Mouse (Mus musculus): ENCODE measurements around the gene Stat3. TPM values are rescaled to one million over a fixed set of nuclear protein-coding genes. Genes with fewer than 3 reads are reported as not detected.

Gene Stat3
- 44.5 and 46.5 TPM in 2 replicates for polyA plus RNA-seq (2015; fragmentation: Nextera tagmentation; extraction: Ambion mirVana)

DNA sequence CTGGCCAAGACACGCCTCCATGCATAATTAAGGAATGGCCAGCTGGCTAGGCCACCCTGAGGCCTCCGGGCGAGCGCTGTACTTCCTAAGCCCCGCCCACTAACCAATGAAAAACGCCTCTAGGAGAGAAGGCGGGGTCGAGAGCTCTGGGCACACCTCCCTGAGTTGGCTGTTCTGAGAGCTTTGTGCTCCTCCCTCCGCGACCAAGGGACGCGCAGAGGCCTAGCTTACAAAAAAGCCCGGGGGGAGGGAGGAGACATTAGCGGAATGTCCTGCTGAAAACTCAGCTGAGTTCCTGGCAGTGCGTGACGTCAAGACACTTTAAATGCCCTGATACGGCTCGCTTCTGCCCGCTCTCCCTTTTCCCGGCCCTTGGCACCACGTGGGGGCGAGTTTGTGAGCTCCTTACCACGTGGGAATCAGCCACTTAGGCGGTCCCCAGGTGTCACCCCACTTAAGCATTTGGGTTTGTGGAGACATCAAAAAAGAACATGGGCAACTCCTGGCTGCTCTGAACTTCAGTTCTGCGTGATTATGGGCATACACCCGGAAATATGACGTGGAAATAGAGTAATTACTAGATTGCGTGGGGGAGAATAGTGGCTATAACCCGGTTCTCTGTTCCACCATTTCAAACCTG is at the start of gene Stat3:
Gene Stat3, minus strand, starts transcription at position 29 of the 640 bp plus-strand sequence.
- Histone ChIP-seq H3K4me2 (peak within 1 kb of the TSS; percentile 86), H3K36me3 (no peaks in the 10 kb centered on the region), H3K27me3 (replicated peaks) (no peaks in the 10 kb centered on the region), H3K27ac (peak within 1 kb of the TSS; percentile 89), H3K9me3 (no peaks in the 10 kb centered on the region), H3K9ac (peak within 1 kb of the TSS; percentile 89), H3K4me1 (peaks cover 8% of the 10 kb centered on the region; the same call in 1 of the 2 replicates), H3K4me3 (replicated peaks) (peak within 1 kb of the TSS; percentile 97)
- peak; percentile 99 for ATAC-seq (ENCODE audit: insufficient read depth, low FRiP score, low read depth)
- WGBS: under 1% methylated on average over 29 of the region's 29 CpGs

DNA sequence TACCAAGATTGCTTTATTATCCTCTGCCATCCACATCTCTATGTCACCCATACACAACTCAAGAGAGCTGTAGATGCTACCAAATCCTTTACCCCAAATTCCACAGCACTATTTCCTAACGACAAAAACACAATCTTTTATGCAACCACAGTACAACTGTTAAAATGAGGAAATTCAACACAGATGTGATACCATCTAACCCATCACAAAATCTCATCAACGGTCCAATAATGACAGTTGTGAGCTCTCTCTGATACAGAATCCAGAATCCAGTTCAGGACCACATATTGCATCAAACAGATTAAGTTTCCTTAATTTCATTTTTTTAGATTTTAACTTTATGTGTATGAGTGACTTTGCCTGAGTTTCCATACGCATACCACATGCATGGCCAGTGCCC is 49.3 kb upstream of the Stat3 start:
- Histone ChIP-seq H3K9me3 (no peaks in the 10 kb centered on the region), H3K4me1 (no peaks in the 10 kb centered on the region), H3K9ac (no peak overlapping the region), H3K27ac (no peak overlapping the region), H3K27me3 (replicated peaks) (no peaks in the 10 kb centered on the region), H3K4me3 (replicated peaks) (no peak overlapping the region), H3K4me2 (no peak overlapping the region), H3K36me3 (no peaks in the 10 kb centered on the region)
- ATAC-seq (ENCODE audit: insufficient read depth, low FRiP score, low read depth): no peak
- 85% methylated on average over 3 of the region's 3 CpGs for WGBS

DNA sequence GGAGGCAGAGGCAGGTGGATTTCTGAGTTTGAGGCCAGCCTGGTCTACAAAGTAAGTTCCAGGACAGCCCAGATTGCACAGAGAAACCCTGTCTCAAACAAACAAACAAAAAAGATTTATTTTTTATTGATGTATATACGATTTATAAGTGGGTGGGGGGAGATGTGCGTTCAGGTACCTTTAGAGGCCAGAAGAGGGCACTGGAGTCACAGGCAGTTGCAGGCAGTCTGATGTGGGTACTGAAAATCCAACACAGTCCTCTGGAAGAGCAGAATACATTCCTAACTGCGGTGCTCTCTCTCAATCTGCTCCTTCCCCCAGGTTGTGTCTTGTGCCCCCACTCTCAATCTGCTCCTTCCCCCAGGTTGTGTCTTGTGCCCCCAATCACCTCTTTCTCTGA is 46.3 kb upstream of the Stat3 start:
- Histone ChIP-seq H3K27me3 (replicated peaks) (no peaks in the 10 kb centered on the region), H3K36me3 (no peaks in the 10 kb centered on the region), H3K4me3 (replicated peaks) (no peak overlapping the region), H3K4me2 (no peak overlapping the region), H3K9ac (no peak overlapping the region), H3K9me3 (no peaks in the 10 kb centered on the region), H3K27ac (no peak overlapping the region), H3K4me1 (no peaks in the 10 kb centered on the region)
- no peak for ATAC-seq (ENCODE audit: insufficient read depth, low FRiP score, low read depth)
- 57% methylated on average over 3 of the region's 3 CpGs for WGBS

DNA sequence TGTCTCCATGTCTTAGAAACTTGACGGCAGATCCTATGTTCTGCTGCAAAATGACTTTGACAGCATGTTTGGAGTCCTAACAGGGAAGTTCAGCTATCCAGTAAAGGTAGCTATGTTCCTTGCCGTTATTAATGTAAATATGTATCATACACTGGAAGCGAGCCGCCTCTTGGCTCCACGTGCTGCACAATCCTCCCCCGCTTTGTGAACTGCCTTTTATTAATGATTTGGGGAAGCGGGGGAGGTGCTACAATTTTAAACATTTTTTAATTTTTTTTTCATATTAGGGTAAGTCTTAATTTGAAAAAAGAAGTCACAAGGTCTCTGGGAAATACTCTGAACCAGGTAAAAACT is 44.4 kb upstream of the Stat3 start:
- ATAC-seq (ENCODE audit: insufficient read depth, low FRiP score, low read depth): no peak
- Histone ChIP-seq H3K9me3 (no peaks in the 10 kb centered on the region), H3K9ac (no peak overlapping the region), H3K4me3 (replicated peaks) (no peak overlapping the region), H3K4me2 (no peak overlapping the region), H3K27me3 (replicated peaks) (no peaks in the 10 kb centered on the region), H3K27ac (0 out of 2 replicates have a peak overlapping the region, but pooled peaks have one; percentile 6), H3K36me3 (no peaks in the 10 kb centered on the region), H3K4me1 (no peaks in the 10 kb centered on the region)
- 57% methylated on average over 7 of the region's 7 CpGs for WGBS

DNA sequence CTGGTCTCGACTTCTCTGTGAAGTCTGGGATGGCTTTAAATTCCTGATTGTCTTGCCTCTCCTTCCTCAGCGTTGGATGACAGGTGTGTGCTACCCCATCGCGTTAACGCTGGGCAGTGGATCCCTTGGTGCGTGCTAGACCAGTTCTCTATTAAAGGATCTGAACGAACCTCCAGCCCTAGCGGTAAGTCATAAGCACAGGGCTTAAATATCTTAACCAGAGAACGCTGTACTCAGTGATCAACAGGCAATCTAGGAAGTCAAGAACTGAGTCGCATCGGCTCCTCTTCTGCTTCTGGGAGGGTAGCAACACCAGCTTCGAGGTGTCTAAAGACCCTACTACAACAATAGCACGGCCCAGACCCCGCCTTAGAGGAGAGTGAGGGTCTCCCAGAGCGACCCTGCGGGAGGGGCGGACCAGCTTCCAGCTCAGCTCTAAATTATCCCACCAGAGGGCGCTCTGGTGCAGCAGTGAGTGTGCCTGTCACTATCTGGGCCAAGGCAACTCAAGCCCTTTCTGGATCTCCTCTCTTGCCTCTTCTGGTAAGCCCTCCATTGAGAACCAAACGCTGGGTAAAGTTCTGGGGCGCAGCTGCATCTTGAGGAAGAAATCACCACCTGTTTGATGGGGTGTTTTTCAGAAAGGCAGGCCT is 43.9 kb upstream of the Stat3 start:
- H3K27ac ChIP-seq: 0 out of 2 replicates have a peak overlapping the region, but pooled peaks have one; percentile 6
- ATAC-seq (ENCODE audit: insufficient read depth, low FRiP score, low read depth): peak; percentile 61
- peak overlapping the region; percentile 38 for H3K4me3 ChIP-seq (replicated peaks)
- peak overlapping the region; percentile 44; the same call in 1 of the 2 replicates for H3K9ac ChIP-seq
- no peaks in the 10 kb centered on the region for H3K36me3 ChIP-seq
- no peaks in the 10 kb centered on the region for H3K9me3 ChIP-seq
- H3K27me3 ChIP-seq (replicated peaks): no peaks in the 10 kb centered on the region
- H3K4me1 ChIP-seq: no peaks in the 10 kb centered on the region
- H3K4me2 ChIP-seq: peak overlapping the region; percentile 67
- WGBS: 3% methylated on average over 20 of the region's 20 CpGs

DNA sequence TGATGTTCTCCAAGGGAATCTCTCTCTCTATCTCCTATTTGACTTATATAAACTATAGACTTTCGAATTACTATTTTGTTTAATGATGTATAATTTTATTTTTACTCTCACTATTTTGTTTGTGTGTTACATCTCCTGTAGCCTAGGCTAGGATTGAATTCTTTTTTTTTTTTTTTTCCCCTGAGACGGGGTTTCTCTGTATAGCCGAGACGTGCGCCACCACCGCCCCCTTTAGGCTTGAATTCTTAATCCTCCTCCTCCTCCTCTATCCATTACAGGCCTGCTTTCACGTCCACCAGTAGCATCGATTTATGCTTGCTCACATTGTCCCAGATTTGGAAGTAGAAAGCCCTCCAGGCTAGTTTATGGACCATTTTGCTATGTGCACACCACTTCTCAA is 42.7 kb upstream of the Stat3 start:
- H3K9ac ChIP-seq: no peak overlapping the region
- H3K36me3 ChIP-seq: no peaks in the 10 kb centered on the region
- WGBS: 31% methylated on average over 8 of the region's 8 CpGs
- ATAC-seq (ENCODE audit: insufficient read depth, low FRiP score, low read depth): no peak
- H3K4me2 ChIP-seq: no peak overlapping the region
- no peaks in the 10 kb centered on the region for H3K9me3 ChIP-seq
- H3K4me3 ChIP-seq (replicated peaks): no peak overlapping the region
- H3K27ac ChIP-seq: no peak overlapping the region
- no peaks in the 10 kb centered on the region for H3K4me1 ChIP-seq
- no peaks in the 10 kb centered on the region for H3K27me3 ChIP-seq (replicated peaks)

DNA sequence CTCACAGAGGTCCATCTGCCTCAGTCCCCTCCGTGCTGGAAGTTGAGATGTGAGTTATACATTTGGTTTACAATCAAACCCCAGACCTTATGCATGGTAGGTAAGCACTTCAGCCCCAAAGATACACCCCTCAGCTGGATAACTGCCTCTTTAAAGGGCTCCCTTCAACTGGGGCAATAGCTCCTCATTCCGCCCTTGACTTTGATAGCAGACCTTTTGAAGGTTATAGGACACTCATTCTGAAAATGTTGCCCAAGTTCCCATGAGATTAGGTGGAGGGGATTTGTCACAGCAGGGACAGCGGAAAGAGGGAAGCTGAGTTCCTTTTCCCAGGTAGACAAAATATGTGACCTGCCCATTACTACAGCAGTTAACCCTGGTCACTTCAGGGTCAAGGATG is 41.9 kb upstream of the Stat3 start:
- 83% methylated on average over 3 of the region's 3 CpGs for WGBS
- Histone ChIP-seq H3K4me2 (no peak overlapping the region), H3K4me1 (no peaks in the 10 kb centered on the region), H3K9me3 (no peaks in the 10 kb centered on the region), H3K9ac (no peak overlapping the region), H3K27ac (no peak overlapping the region), H3K27me3 (replicated peaks) (no peaks in the 10 kb centered on the region), H3K36me3 (no peaks in the 10 kb centered on the region), H3K4me3 (replicated peaks) (no peak overlapping the region)
- ATAC-seq (ENCODE audit: insufficient read depth, low FRiP score, low read depth): no peak

DNA sequence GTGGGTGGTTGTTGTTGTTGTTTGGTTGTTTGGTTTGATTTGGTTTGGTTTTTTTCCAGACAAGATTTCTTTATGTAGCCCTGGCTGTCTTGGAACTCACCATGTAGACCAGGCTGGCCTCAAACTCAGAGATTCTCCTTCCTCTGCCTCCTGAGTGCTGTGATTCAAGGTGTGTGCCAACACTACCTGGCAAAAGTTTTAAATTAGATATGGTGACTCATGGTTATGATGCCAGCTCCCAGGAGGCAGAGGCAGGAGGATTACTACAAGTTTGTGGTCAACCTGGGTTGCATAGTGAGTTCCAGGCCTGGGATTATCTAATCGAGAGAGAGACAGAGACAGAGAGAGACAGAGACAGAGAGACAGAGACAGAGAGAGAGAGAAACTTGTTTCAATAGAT is 41.1 kb upstream of the Stat3 start:
- WGBS: 81% methylated on average over 1 of the region's 1 CpGs
- Histone ChIP-seq H3K27ac (peak overlapping the region; percentile 63), H3K27me3 (replicated peaks) (no peaks in the 10 kb centered on the region), H3K4me2 (no peak overlapping the region), H3K4me1 (peaks cover under 1% of the 10 kb centered on the region; the same call in 1 of the 2 replicates), H3K36me3 (no peaks in the 10 kb centered on the region), H3K4me3 (replicated peaks) (no peak overlapping the region), H3K9me3 (no peaks in the 10 kb centered on the region), H3K9ac (no peak overlapping the region)
- no peak for ATAC-seq (ENCODE audit: insufficient read depth, low FRiP score, low read depth)

DNA sequence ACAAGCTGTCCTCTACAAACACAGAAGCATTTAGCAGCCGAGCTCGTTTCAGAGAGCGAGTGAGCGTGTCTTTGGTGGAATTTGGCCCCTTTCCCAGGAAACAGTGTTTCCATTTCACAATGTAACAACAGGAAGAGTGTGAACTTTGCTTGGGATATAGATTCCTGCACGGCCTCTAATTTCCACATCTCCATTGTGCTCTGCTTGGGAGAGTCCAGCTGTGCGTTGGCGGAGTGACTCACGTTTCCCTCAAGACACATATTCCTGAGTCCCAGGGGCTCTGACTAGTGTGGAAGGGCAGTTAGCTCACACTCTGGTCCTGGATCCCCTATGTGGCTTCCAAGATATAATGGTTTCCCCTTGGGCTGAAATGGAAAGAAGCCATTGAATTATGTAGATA is 40.5 kb upstream of the Stat3 start:
- Histone ChIP-seq H3K4me2 (0 out of 2 replicates have a peak overlapping the region, but pooled peaks have one; percentile 5), H3K4me1 (peaks cover 6% of the 10 kb centered on the region; the same call in 1 of the 2 replicates), H3K9me3 (no peaks in the 10 kb centered on the region), H3K9ac (no peak overlapping the region), H3K4me3 (replicated peaks) (no peak overlapping the region), H3K36me3 (no peaks in the 10 kb centered on the region), H3K27me3 (replicated peaks) (no peaks in the 10 kb centered on the region), H3K27ac (peak overlapping the region; percentile 63)
- peak; percentile 44; the same call in 1 of the 2 replicates for ATAC-seq (ENCODE audit: insufficient read depth, low FRiP score, low read depth)
- WGBS: 37% methylated on average over 8 of the region's 8 CpGs

DNA sequence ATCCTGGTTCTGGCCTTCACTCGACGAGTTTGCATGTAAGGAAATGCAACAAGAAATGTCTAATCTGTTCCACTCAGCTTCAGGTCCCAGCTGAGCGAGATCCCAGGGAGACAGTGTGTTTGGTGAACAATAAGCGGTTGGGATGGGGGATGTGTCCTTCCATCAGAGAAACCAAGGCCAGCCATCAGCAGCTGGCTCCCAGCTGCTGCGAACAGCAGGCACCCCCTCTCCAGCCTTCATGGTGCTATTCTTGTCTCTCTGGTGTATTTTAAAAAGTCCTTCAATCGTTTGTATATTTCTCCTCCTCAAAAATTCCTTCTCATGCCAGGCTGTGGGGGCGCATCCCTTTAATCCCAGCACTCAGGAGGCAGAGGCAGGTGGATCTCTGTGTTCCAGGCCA is 35.9 kb upstream of the Stat3 start:
- Histone ChIP-seq H3K9me3 (no peaks in the 10 kb centered on the region), H3K27ac (peak overlapping the region; percentile 58), H3K9ac (no peak overlapping the region), H3K27me3 (replicated peaks) (no peaks in the 10 kb centered on the region), H3K36me3 (no peaks in the 10 kb centered on the region), H3K4me1 (peaks cover 14% of the 10 kb centered on the region; the same call in 1 of the 2 replicates), H3K4me2 (no peak overlapping the region), H3K4me3 (replicated peaks) (no peak overlapping the region)
- no peak for ATAC-seq (ENCODE audit: insufficient read depth, low FRiP score, low read depth)
- 47% methylated on average over 7 of the region's 7 CpGs for WGBS

DNA sequence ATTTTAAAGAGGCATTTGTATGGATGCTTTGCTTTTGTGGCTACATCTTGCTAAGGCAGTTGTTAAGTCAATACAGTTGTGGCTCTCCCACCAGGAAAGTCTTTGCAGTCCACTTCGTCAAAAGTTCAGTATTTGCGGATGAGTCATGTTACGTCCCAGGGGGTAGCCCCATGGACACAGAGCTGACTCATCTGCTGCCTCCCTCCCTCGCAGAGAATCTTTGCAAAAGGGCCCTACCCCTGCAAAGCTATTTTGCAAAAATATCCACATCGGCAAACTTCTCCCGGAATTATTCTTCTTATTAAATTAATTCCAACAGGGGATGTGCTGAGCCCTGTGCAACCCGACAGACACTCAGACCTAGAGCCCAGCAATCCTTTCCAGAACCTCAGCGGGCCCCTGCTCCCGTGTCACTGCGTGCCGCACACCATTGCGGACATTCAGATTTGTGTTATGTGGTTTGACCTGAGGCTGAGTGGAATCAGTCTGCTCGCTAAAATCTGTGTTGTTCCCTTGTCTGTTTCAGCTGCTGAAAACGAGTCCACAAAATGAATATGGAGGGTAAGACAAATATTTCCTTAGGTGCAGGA is 35.1 kb upstream of the Stat3 start:
- Histone ChIP-seq H3K27me3 (replicated peaks) (no peaks in the 10 kb centered on the region), H3K4me2 (no peak overlapping the region), H3K4me1 (peaks cover 14% of the 10 kb centered on the region; the same call in 1 of the 2 replicates), H3K36me3 (no peaks in the 10 kb centered on the region), H3K4me3 (replicated peaks) (no peak overlapping the region), H3K9ac (no peak overlapping the region), H3K27ac (peak overlapping the region; percentile 63), H3K9me3 (no peaks in the 10 kb centered on the region)
- 45% methylated on average over 14 of the region's 14 CpGs for WGBS
- no peak for ATAC-seq (ENCODE audit: insufficient read depth, low FRiP score, low read depth)

DNA sequence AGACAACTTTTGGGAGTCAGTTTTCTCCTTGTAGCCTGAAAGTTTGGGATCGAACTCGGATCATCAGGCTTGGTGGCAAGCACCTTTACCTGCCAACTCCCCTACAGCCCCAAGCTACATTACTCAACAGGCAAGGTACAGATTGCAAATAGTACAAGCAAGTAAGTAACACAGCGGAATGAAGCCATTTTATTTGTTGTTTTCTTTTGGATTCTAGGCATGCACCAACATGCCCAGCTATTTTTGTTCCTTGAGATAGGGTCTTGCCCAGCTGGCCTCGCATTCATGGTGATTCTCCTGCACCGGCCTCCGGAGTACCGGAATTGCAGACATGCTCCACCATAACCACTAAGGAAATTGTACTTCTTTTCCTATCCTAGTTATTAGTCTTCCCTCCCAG is 33.9 kb upstream of the Stat3 start:
- no peak overlapping the region for H3K27ac ChIP-seq
- no peak overlapping the region for H3K9ac ChIP-seq
- no peak overlapping the region for H3K4me3 ChIP-seq (replicated peaks)
- ATAC-seq (ENCODE audit: insufficient read depth, low FRiP score, low read depth): no peak
- H3K4me1 ChIP-seq: peaks cover 19% of the 10 kb centered on the region; the same call in 1 of the 2 replicates
- WGBS: 88% methylated on average over 7 of the region's 7 CpGs
- no peaks in the 10 kb centered on the region for H3K9me3 ChIP-seq
- no peaks in the 10 kb centered on the region for H3K36me3 ChIP-seq
- no peaks in the 10 kb centered on the region for H3K27me3 ChIP-seq (replicated peaks)
- no peak overlapping the region for H3K4me2 ChIP-seq

Data from stomach, embryonic 15.5 days (tissue).